Mouse (Mus musculus) left cerebral cortex, postnatal 36 days (tissue): ENCODE measurements around the gene Ms4a4c. TPM values are rescaled to one million over a fixed set of nuclear protein-coding genes. Genes with fewer than 3 reads are reported as not detected.
"Not testable (repeated sequence)": the region's sequence is repeated elsewhere in the genome, so short reads cannot be mapped to it uniquely, and the experiment has no call there.

Experiments used
- DNase-seq, 2 experiments: peaks; one replicate each; pipeline ENCODE4 v3.0.0; 2021 to 2022; ENCODE audit warnings: low spot score in 2 of 2, mixed read lengths in 1 of 2
- intact Hi-C: fragments of 180-260 bp; cut with DNase I; formaldehyde crosslinking; loops from one replicate; pipeline ENCODE4 v1.15.1; 2025
- total RNA-seq, 2 experiments: library from RNA; stranded (reverse); gene quantifications; 2 replicates each; pipeline ENCODE4 v1.2.3; 2021

Gene Ms4a4c
- total RNA-seq, 2 experiments from 2014 or later = 0.23 TPM; not detected in 1

DNA sequence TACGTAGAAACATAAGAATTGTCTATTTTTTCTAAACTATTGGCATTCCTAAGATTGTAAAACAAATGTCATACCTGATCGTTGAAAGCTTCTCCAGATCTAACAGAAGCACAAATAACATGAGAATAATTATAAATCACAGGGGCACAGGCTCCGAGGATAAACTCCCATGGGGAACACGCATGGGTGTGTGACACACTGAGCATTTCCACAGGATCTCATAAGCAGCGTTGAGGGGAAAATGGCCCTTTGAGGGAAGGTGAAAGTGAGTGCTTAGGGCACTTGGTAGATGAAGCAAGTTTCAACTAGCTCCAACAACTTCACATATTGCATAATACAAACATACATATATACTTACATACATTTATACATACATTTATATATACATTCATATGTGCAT, 39.4 kb downstream of the Ms4a4c start:
- DNase-seq = no peak
- intact Hi-C loops = no loop called here

DNA sequence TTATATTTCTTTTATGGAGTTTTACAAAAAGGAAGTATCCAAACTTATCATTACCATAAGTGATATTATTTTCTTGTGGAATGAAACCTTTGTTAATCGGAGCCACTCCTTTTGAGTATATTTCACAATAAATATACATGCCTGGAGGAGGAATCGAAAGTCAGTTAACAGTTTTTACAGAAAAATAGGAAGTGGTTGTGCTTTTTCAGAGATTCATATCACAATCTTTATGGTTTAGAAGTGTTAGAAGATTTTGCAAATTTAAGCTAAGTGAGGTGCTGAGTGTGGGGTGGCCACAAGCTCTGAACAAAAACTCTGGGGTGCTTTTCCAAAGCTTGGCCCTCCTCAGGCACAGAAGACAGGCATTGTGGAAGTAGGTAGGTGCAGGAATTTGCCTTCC, 42.7 kb downstream of the Ms4a4c start:
- intact Hi-C loops = no loop called here
- no peak for DNase-seq

DNA sequence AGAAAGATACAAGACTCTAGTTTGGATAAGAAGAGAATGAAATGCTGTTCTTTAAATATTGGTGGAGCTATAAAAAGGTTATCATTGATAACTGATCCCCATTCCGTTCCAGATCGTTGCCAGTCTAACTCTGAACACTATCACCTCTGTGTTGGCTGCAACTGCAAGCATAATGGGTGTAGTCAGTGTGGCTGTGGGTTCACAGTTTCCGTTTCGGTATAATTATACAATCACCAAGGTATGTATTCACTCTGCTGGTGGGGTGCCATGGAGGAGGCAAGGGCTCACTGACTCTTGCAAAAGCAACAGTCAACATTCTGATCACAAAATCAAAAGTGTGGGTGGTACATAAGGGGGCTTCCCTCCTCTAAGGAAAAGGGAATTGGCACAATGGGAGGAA, 54.5 kb downstream of the Ms4a4c start:
- intact Hi-C loops, DNase-seq: not testable (repeated sequence)

DNA sequence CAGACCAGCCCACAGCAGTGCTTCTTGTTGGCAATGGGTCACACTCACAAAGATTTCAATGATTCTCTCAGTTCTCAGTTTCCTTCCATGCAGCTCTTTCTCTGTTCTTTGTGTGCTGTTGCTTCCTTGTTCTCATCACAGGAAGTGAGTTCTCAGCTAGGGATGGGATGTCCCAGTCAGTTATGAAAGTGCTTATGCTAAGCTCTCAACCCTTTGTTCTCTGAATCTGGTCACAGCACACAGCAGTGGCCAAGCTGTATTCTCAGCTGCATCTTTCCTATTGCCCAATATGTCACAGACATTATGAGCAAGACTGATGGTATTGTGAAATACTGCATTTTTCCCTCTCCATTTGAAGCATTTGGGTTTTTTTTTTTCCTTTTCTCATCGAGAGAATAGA, 60.2 kb downstream of the Ms4a4c start:
- DNase-seq, intact Hi-C loops: not testable (repeated sequence)

DNA sequence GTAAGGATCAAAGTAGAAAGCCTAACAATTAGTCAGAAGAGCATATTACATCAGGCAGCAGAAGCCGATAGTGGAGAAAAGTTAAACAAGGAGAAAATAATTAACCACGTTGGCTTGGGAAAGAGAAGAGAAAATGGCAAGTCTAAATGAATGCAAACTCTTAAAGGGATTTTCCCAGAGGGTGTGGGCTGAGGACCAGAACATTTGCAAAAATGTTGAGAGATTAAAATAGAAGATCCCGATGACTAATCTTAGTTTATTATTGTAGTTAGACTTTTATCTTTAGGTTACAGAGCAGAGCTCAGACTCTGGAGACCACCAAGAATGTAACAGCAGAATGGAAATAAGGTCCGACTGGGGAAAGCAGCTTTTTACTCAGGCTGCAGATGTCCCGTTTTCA, 61.9 kb downstream of the Ms4a4c start:
- no peak for DNase-seq
- intact Hi-C loops = no loop called here

DNA sequence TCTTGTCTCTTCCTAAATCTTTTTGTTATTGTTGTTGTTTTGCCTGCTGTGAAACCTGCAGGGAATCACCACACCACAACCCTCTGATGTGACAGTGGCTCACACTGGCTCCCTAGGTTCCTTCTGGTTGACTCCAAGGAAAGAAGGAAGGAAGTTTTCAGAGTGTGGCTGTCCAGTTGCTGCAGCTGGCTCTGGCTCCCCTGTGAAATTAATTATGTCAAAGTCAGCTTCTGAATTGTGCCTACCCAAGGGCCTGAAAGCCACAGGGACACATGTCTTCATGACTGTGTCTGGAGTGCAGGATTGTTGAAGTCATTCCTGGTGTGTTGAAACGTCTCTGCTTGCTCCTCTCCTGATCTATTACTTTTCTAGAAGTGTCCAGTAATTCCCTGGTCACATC, 63.8 kb downstream of the Ms4a4c start:
- intact Hi-C loops, DNase-seq: not testable (repeated sequence)

DNA sequence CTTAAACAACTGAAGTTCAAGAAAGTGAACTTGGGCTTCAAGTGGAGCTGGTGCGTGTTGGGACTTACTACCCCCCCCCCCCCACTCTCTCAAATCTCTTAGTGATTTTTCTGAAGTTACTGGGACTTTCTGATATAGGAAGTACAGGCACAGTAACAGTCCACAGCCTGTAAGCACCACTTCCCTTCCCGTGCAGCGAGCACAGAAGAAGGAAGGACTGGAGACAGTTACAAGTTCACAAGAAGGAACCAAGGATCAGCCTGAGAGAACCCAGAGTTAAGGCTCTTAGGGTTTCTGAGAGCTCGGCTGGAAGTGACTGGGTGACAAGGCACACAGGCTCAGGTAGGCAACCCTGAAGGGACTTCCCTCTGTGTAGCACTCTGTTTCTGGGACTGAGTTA, 64.6 kb downstream of the Ms4a4c start, which contains the start of gene Ms4a6c:
Ms4a6c (plus strand) TSS at position 152 of the 400 bp plus-strand sequence.
- DNase-seq, intact Hi-C loops: not testable (repeated sequence)

Other genes starting within 250 kb of the Ms4a4c start
- not detected for gene 1700025F22Rik, start 239.4 kb upstream of the Ms4a4c start, total RNA-seq
- gene Ms4a13, start 208.0 kb upstream of the Ms4a4c start, total RNA-seq = not detected
- gene Ms4a12, start 172.3 kb upstream of the Ms4a4c start, total RNA-seq = not detected
- not detected for gene Ms4a1, start 138.5 kb upstream of the Ms4a4c start, total RNA-seq
- not detected for gene Ms4a5, start 120.9 kb upstream of the Ms4a4c start, total RNA-seq
- gene Ms4a14, start 90.3 kb upstream of the Ms4a4c start, total RNA-seq = under 1 TPM in 1 of 2 experiments, not detected in 1; 0.07 TPM
- 1 to 10 TPM in 1 of 2 experiments, under 1 TPM in 1; 0.47 to 1.2 TPM for gene Ms4a7, start 68.6 kb upstream of the Ms4a4c start, total RNA-seq
- under 1 TPM; 0.94 to 1.00 TPM for gene Ms4a4a, start 29.2 kb upstream of the Ms4a4c start, total RNA-seq
- not detected for gene Ms4a4b, start 38.8 kb downstream of the Ms4a4c start, total RNA-seq
- 1 to 10 TPM; 1.7 TPM for gene Ms4a6c, start 64.6 kb downstream of the Ms4a4c start, total RNA-seq
- 1 to 10 TPM in 1 of 2 experiments, under 1 TPM in 1; 0.59 to 1.2 TPM for gene Gm8369, start 81.2 kb downstream of the Ms4a4c start, total RNA-seq
- 1 to 10 TPM in 1 of 2 experiments, under 1 TPM in 1; 0.94 to 1.5 TPM for gene Ms4a6b, start 111.7 kb downstream of the Ms4a4c start, total RNA-seq
- not detected for gene Ms4a4d, start 132.0 kb downstream of the Ms4a4c start, total RNA-seq
- gene Ms4a6d, start 200.1 kb downstream of the Ms4a4c start, total RNA-seq = 1 to 10 TPM; 1.3 to 1.6 TPM
- not detected for gene Ms4a2, start 218.9 kb downstream of the Ms4a4c start, total RNA-seq
- gene Ms4a3, start 236.1 kb downstream of the Ms4a4c start, total RNA-seq = not detected